Mouse (Mus musculus): ENCODE data around the gene Ank. TPM values are rescaled to one million over a fixed set of nuclear protein-coding genes. Genes with fewer than 3 reads are reported as not detected.
"Not testable (repeated sequence)": the region's sequence is repeated elsewhere in the genome, so short reads cannot be mapped to it uniquely, and the experiment has no call there.

The Ank gene
- total RNA-seq (2021): 100 to 1,000 TPM; 156 to 161 TPM

- DNase-seq: peak; percentile 85 to 87
Measured at GRCm38 (mm10) chr15:27466131-27467080, at the start of gene Ank. Gene Ank (plus strand): TSS chr15:27466677.

GRCm38 (mm10) chr15:27418566-27419331, 47.7 kb upstream of the Ank start:
- DNase-seq: no peak

- DNase-seq: no peak
Measured at GRCm38 (mm10) chr15:27421531-27421930, 44.9 kb upstream of the Ank start.

GRCm38 (mm10) chr15:27427581-27427980, 38.9 kb upstream of the Ank start:
- DNase-seq: no peak

- no peak for DNase-seq
Measured at GRCm38 (mm10) chr15:27430241-27430640, 36.2 kb upstream of the Ank start.

GRCm38 (mm10) chr15:27432851-27433615, 33.4 kb upstream of the Ank start:
- DNase-seq: no peak

GRCm38 (mm10) chr15:27435409-27435808, 31.1 kb upstream of the Ank start:
- DNase-seq: no peak

GRCm38 (mm10) chr15:27436194-27436593, 30.3 kb upstream of the Ank start:
- no peak for DNase-seq

- no peak for DNase-seq
Measured at GRCm38 (mm10) chr15:27441053-27441452, 25.4 kb upstream of the Ank start.

- no peak for DNase-seq
Measured at GRCm38 (mm10) chr15:27441529-27441928, 24.9 kb upstream of the Ank start.

GRCm38 (mm10) chr15:27441951-27442350, 24.5 kb upstream of the Ank start:
- DNase-seq: no peak

GRCm38 (mm10) chr15:27444772-27445347, 21.6 kb upstream of the Ank start:
- DNase-seq: no peak

GRCm38 (mm10) chr15:27450689-27451088, 15.8 kb upstream of the Ank start:
- DNase-seq: no peak

GRCm38 (mm10) chr15:27451760-27452159, 14.7 kb upstream of the Ank start:
- DNase-seq: no peak

GRCm38 (mm10) chr15:27452496-27452895, 14.0 kb upstream of the Ank start:
- no peak for DNase-seq

- no peak for DNase-seq
Measured at GRCm38 (mm10) chr15:27457001-27457400, 9.5 kb upstream of the Ank start.

- DNase-seq: not testable (repeated sequence)
Measured at GRCm38 (mm10) chr15:27459781-27460180, 6.7 kb upstream of the Ank start.

- no peak for DNase-seq
Measured at GRCm38 (mm10) chr15:27461336-27462245, 4.9 kb upstream of the Ank start.

GRCm38 (mm10) chr15:27463876-27464275, 2.6 kb upstream of the Ank start:
- no peak for DNase-seq

GRCm38 (mm10) chr15:27465391-27466005, 979 bp upstream of the Ank start:
- DNase-seq: no peak

- DNase-seq: no peak
Measured at GRCm38 (mm10) chr15:27467081-27467491, 609 bp downstream of the Ank start.

All from layer of hippocampus, postnatal 36 days (tissue).